Mouse (Mus musculus) lung, postnatal 0 days (tissue): ENCODE measurements around the gene Igfbp1.

ENCODE experiments used
- CTCF ChIP-seq: IDR thresholded peaks from 2 replicates; pipeline ENCODE4 v1.5.1; 2016; ENCODE audit warnings: antibody characterized with exemption, mild to moderate bottlenecking
- EP300 ChIP-seq: IDR thresholded peaks from 2 replicates; pipeline ENCODE4 v1.6.1; 2016; ENCODE audit warnings: antibody characterized with exemption, mild to moderate bottlenecking, control low read depth

DNA sequence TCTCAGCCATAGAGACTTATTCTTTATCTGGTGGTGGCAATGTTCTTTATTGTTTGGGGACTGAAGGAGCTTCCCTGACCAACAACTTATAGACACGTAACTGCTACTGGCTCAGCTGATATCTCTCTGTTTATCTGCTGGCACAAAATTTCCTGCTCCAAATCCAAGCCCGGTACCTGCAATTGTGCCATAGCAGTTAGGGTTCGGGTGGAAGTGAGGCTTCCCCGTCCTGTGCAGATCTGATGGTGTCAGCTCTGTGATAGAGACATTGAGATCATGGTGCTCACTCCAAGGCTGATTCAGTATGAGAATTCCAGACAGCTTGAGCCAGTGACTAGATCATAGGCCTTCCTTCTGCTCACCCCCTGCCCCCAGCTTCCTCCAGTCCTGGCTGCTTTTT, 34.4 kb downstream of the Igfbp1 start:
- TF ChIP-seq CTCF (no peak), EP300 (no peak)
